In the genomic region with DNA sequence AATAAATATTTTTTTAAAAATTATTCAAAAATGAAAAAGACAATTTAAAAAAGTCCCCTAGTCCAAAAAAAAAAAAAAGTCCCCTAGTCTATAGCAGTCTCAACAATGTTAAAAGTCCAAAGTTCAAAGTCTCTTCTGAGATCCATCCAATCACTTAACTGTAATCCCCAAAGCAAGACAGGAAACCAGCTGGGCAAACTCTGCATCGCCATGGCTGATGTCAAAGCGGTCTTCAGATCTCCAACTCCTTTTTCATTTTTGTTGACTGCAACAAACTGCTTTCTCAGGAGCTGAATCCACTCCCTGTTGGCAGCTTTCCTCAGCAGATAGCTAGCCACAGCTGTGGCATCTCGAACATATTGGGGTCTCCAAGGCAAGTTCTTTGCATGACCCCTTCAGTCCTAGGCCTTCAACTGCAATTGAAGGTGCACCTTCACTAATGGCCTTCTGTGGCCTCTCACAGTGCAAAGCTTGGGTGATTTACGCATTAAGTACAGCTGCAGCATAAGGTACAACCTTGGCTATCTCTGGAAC, we compare ENCODE assay signal across 8 mouse cellular contexts. TPM values are rescaled to one million over a fixed set of nuclear protein-coding genes. Genes with fewer than 3 reads are reported as not detected.
DNase-seq lines count a peak whose midpoint lies in the region; ATAC-seq and TF ChIP-seq lines count a peak whose summit lies in the region.
"Not testable (repeated sequence)": the region's sequence is repeated elsewhere in the genome, so short reads cannot be mapped to it uniquely, and the experiment has no call there.

No protein-coding gene starts in this region.

- H3K9ac ChIP-seq in MEL (ENCODE audit: control insufficient read depth, low read depth, low read length, poor library complexity, severe bottlenecking); lung, embryonic 14.5 days; lung, embryonic 15.5 days; lung, embryonic 16.5 days (ENCODE audit: low read length); lung, postnatal 0 days (replicated peaks; ENCODE audit: low read depth): not testable (repeated sequence)

- 52% methylated on average over 4 of the region's 4 CpGs for WGBS in lung, embryonic 14.5 days
- 46% methylated on average over 4 of the region's 4 CpGs for WGBS in lung, embryonic 15.5 days
- 51% methylated on average over 4 of the region's 4 CpGs for WGBS in lung, embryonic 16.5 days
- WGBS in lung, postnatal 0 days: 62% methylated on average over 4 of the region's 4 CpGs

- H3K4me2 ChIP-seq in lung, embryonic 14.5 days; lung, embryonic 15.5 days; lung, embryonic 16.5 days (ENCODE audit: low read depth, low read length); lung, postnatal 0 days (replicated peaks; ENCODE audit: low read depth, low read length): not testable (repeated sequence)

- not testable (repeated sequence) for H3K36me3 ChIP-seq in MEL (ENCODE audit: control insufficient read depth in 1 of 2, insufficient read depth in 2 of 2, low read length in 2 of 2); lung, embryonic 14.5 days (ENCODE audit: insufficient read depth); lung, embryonic 15.5 days; lung, embryonic 16.5 days (ENCODE audit: control insufficient read depth, insufficient read depth, low read length); lung, postnatal 0 days (ENCODE audit: insufficient read depth, low read length)

- not testable (repeated sequence) for DNase-seq in MEL (ENCODE audit: low read depth, low spot score)
- peak; percentile 84 for DNase-seq in lung, embryonic 14.5 days
- DNase-seq in lung, postnatal 0 days (ENCODE audit: low spot score): peak; percentile 45
- peak; percentile 68 for DNase-seq in lung, postnatal 10 days
- DNase-seq in lung, postnatal 36 days: peak; percentile 66
- peak; percentile 15 for DNase-seq in thymus, postnatal 0 days (ENCODE audit: low spot score)

- TF ChIP-seq RAD21 in MEL (IDR thresholded peaks at IDR 0.05; ENCODE audit: low read depth, low read length): not testable (repeated sequence)

- H3K27me3 ChIP-seq in MEL (ENCODE audit: control insufficient read depth in 1 of 2, insufficient read depth in 2 of 2, low read length in 2 of 2); lung, embryonic 14.5 days (ENCODE audit: insufficient read depth, low read length); lung, embryonic 15.5 days; lung, embryonic 16.5 days (ENCODE audit: control insufficient read depth, insufficient read depth, low read depth, low read length); lung, postnatal 0 days (replicated peaks; ENCODE audit: insufficient read depth, low read length): not testable (repeated sequence)

- not testable (repeated sequence) for TF ChIP-seq CTCF in MEL (IDR thresholded peaks at IDR 0.05 in 2 of 3, conservative IDR thresholded peaks at IDR 0.05 in 1 of 3; ENCODE audit: control insufficient read depth in 1 of 3, insufficient read depth in 1 of 3, low read depth in 2 of 3, low read length in 3 of 3, poor library complexity in 1 of 3, severe bottlenecking in 1 of 3); lung, embryonic 14.5 days (IDR thresholded peaks at IDR 0.05; ENCODE audit: low read depth); lung, postnatal 0 days (IDR thresholded peaks at IDR 0.05)

- not testable (repeated sequence) for H3K27ac ChIP-seq in MEL (ENCODE audit: control insufficient read depth, low read depth, low read length); lung, embryonic 14.5 days (ENCODE audit: low read depth); lung, postnatal 0 days (ENCODE audit: low read length)
- 0 out of 2 replicates have a peak overlapping the region, but pooled peaks have one; percentile 12 for H3K27ac ChIP-seq in lung, embryonic 15.5 days
- peak overlapping the region; percentile 23 for H3K27ac ChIP-seq in lung, embryonic 16.5 days (ENCODE audit: low read length)

- not testable (repeated sequence) for H3K9me3 ChIP-seq in MEL (replicated peaks; ENCODE audit: insufficient read depth, low read length); lung, embryonic 14.5 days (ENCODE audit: low read depth, low read length); lung, embryonic 15.5 days; lung, embryonic 16.5 days (ENCODE audit: control insufficient read depth, low read length); lung, postnatal 0 days (ENCODE audit: low read length)

- not testable (repeated sequence) for H3K4me1 ChIP-seq in MEL (ENCODE audit: control insufficient read depth in 1 of 2, insufficient read depth in 2 of 2, low read length in 2 of 2); lung, embryonic 14.5 days (ENCODE audit: insufficient read depth); lung, embryonic 15.5 days; lung, embryonic 16.5 days (replicated peaks; ENCODE audit: control insufficient read depth, insufficient read depth, low read length); lung, postnatal 0 days (ENCODE audit: insufficient read depth, low read depth, low read length)

- H3K79me2 ChIP-seq in MEL (ENCODE audit: control insufficient read depth, insufficient read depth, low read length, poor library complexity): not testable (repeated sequence)

- not testable (repeated sequence) for TF ChIP-seq EP300 in MEL (IDR thresholded peaks at IDR 0.05; ENCODE audit: low read depth in 1 of 2, low read length in 2 of 2); lung, postnatal 0 days (IDR thresholded peaks at IDR 0.05)

- TF ChIP-seq POLR2A in MEL (IDR thresholded peaks at IDR 0.05; ENCODE audit: control insufficient read depth in 1 of 2, insufficient read depth in 1 of 2, low read depth in 1 of 2, low read length in 2 of 2, poor library complexity in 1 of 2): not testable (repeated sequence)

- peak; percentile 79 for ATAC-seq in lung, embryonic 14.5 days (ENCODE audit: insufficient read depth)
- peak; percentile 76; the same call in 1 of the 2 replicates for ATAC-seq in lung, embryonic 15.5 days (ENCODE audit: borderline replicate concordance, extremely low read depth, low FRiP score, low TSS enrichment)
- peak; percentile 91 for ATAC-seq in lung, embryonic 16.5 days (ENCODE audit: low read depth)
- peak; percentile 65 for ATAC-seq in lung, postnatal 0 days

- H3K4me3 ChIP-seq in MEL (ENCODE audit: control insufficient read depth in 1 of 2, insufficient read depth in 1 of 2, low read depth in 2 of 2, low read length in 2 of 2); lung, embryonic 14.5 days (ENCODE audit: low read depth, low read length); lung, embryonic 15.5 days; lung, embryonic 16.5 days (ENCODE audit: low read length); lung, postnatal 0 days (ENCODE audit: low read depth, low read length): not testable (repeated sequence)

RNA-seq across cellular contexts. Expression of a gene that starts 22.7 kb away (rescaled TPM):
- 195 and 279 TPM in 2 replicates for total RNA-seq in MEL (2012; rRNA removed)
- polyA plus RNA-seq in MEL (2012; ENCODE audit: insufficient read depth in 1 of 2, insufficient read length in 2 of 2, low read depth in 1 of 2, low replicate concordance in 2 of 2, missing spikeins in 1 of 2): 100 to 1,000 TPM in 1 of 2 experiments, not detected in 1; 204 TPM
- polyA plus RNA-seq in lung, embryonic 14.5 days (2014; fragmentation: Nextera tagmentation; extraction: Ambion mirVana): 29.2 and 29.3 TPM in 2 replicates
- polyA plus RNA-seq in lung, embryonic 15.5 days (2015; fragmentation: Nextera tagmentation; extraction: Ambion mirVana): 36.0 and 58.1 TPM in 2 replicates
- 42.4 and 59.5 TPM in 2 replicates for polyA plus RNA-seq in lung, embryonic 16.5 days (2015; fragmentation: Nextera tagmentation; extraction: Ambion mirVana)
- polyA plus RNA-seq in lung, postnatal 0 days (2015; fragmentation: Nextera tagmentation; extraction: Ambion mirVana): 61.4 and 65.3 TPM in 2 replicates
- polyA plus RNA-seq in thymus, postnatal 0 days (2015; fragmentation: Nextera tagmentation; extraction: Ambion mirVana): 1,525 and 1,527 TPM in 2 replicates

RNA-seq across cellular contexts. Expression of a gene that starts 29.1 kb away (rescaled TPM):
- total RNA-seq in MEL (2012; rRNA removed): 5.2 and 7.1 TPM in 2 replicates
- polyA plus RNA-seq in MEL (2012; ENCODE audit: insufficient read depth in 1 of 2, insufficient read length in 2 of 2, low read depth in 1 of 2, low replicate concordance in 2 of 2, missing spikeins in 1 of 2): 10 to 100 TPM in 1 of 2 experiments, not detected in 1; 45.1 TPM
- polyA plus RNA-seq in lung, embryonic 14.5 days (2014; fragmentation: Nextera tagmentation; extraction: Ambion mirVana): 111 and 117 TPM in 2 replicates
- 132 and 135 TPM in 2 replicates for polyA plus RNA-seq in lung, embryonic 15.5 days (2015; fragmentation: Nextera tagmentation; extraction: Ambion mirVana)
- 138 and 139 TPM in 2 replicates for polyA plus RNA-seq in lung, embryonic 16.5 days (2015; fragmentation: Nextera tagmentation; extraction: Ambion mirVana)
- 180 and 183 TPM in 2 replicates for polyA plus RNA-seq in lung, postnatal 0 days (2015; fragmentation: Nextera tagmentation; extraction: Ambion mirVana)
- polyA plus RNA-seq in thymus, postnatal 0 days (2015; fragmentation: Nextera tagmentation; extraction: Ambion mirVana): 35.6 and 37.4 TPM in 2 replicates

RNA-seq across cellular contexts. Expression of a gene that starts 34.7 kb away (rescaled TPM):
- 4.6 and 5.4 TPM in 2 replicates for total RNA-seq in MEL (2012; rRNA removed)
- 10 to 100 TPM in 1 of 2 experiments, not detected in 1; 10.2 TPM for polyA plus RNA-seq in MEL (2012; ENCODE audit: insufficient read depth in 1 of 2, insufficient read length in 2 of 2, low read depth in 1 of 2, low replicate concordance in 2 of 2, missing spikeins in 1 of 2)
- polyA plus RNA-seq in lung, embryonic 14.5 days (2014; fragmentation: Nextera tagmentation; extraction: Ambion mirVana): 8.9 and 9.7 TPM in 2 replicates
- polyA plus RNA-seq in lung, embryonic 15.5 days (2015; fragmentation: Nextera tagmentation; extraction: Ambion mirVana): 9.9 and 11.5 TPM in 2 replicates
- polyA plus RNA-seq in lung, embryonic 16.5 days (2015; fragmentation: Nextera tagmentation; extraction: Ambion mirVana): 11.1 and 11.9 TPM in 2 replicates
- polyA plus RNA-seq in lung, postnatal 0 days (2015; fragmentation: Nextera tagmentation; extraction: Ambion mirVana): 9.2 and 10.4 TPM in 2 replicates
- polyA plus RNA-seq in thymus, postnatal 0 days (2015; fragmentation: Nextera tagmentation; extraction: Ambion mirVana): 6.0 and 7.6 TPM in 2 replicates

RNA-seq across cellular contexts. Expression of a gene that starts 35.1 kb away (rescaled TPM):
- total RNA-seq in MEL (2012; rRNA removed): 138 and 163 TPM in 2 replicates
- 100 to 1,000 TPM in 1 of 2 experiments, not detected in 1; 436 TPM for polyA plus RNA-seq in MEL (2012; ENCODE audit: insufficient read depth in 1 of 2, insufficient read length in 2 of 2, low read depth in 1 of 2, low replicate concordance in 2 of 2, missing spikeins in 1 of 2)
- 123 and 126 TPM in 2 replicates for polyA plus RNA-seq in lung, embryonic 14.5 days (2014; fragmentation: Nextera tagmentation; extraction: Ambion mirVana)
- polyA plus RNA-seq in lung, embryonic 15.5 days (2015; fragmentation: Nextera tagmentation; extraction: Ambion mirVana): 105 and 119 TPM in 2 replicates
- 102 and 108 TPM in 2 replicates for polyA plus RNA-seq in lung, embryonic 16.5 days (2015; fragmentation: Nextera tagmentation; extraction: Ambion mirVana)
- polyA plus RNA-seq in lung, postnatal 0 days (2015; fragmentation: Nextera tagmentation; extraction: Ambion mirVana): 76.1 and 77.4 TPM in 2 replicates
- polyA plus RNA-seq in thymus, postnatal 0 days (2015; fragmentation: Nextera tagmentation; extraction: Ambion mirVana): 154 and 155 TPM in 2 replicates

RNA-seq across cellular contexts. Expression of a gene that starts 35.8 kb away (rescaled TPM):
- total RNA-seq in MEL (2012; rRNA removed): 12.6 and 12.7 TPM in 2 replicates
- 10 to 100 TPM in 1 of 2 experiments, not detected in 1; 13.0 TPM for polyA plus RNA-seq in MEL (2012; ENCODE audit: insufficient read depth in 1 of 2, insufficient read length in 2 of 2, low read depth in 1 of 2, low replicate concordance in 2 of 2, missing spikeins in 1 of 2)
- polyA plus RNA-seq in lung, embryonic 14.5 days (2014; fragmentation: Nextera tagmentation; extraction: Ambion mirVana): 3.3 and 3.4 TPM in 2 replicates
- polyA plus RNA-seq in lung, embryonic 15.5 days (2015; fragmentation: Nextera tagmentation; extraction: Ambion mirVana): 2.5 and 2.8 TPM in 2 replicates
- polyA plus RNA-seq in lung, embryonic 16.5 days (2015; fragmentation: Nextera tagmentation; extraction: Ambion mirVana): 2.9 and 4.2 TPM in 2 replicates
- 3.4 and 4.1 TPM in 2 replicates for polyA plus RNA-seq in lung, postnatal 0 days (2015; fragmentation: Nextera tagmentation; extraction: Ambion mirVana)
- 1.6 TPM in 2 replicates for polyA plus RNA-seq in thymus, postnatal 0 days (2015; fragmentation: Nextera tagmentation; extraction: Ambion mirVana)
